Comparison of ENCODE assay signal across 22 mouse cellular contexts in genomic region chr6:141525787-141526186, GRCm38 (mm10). TPM values are rescaled to one million over a fixed set of nuclear protein-coding genes. Genes with fewer than 3 reads are reported as not detected.
"Had no signal": no experiment of that assay in that cellular context is flagged by ENCODE, and none has a peak within 500 bp of the region (broad histone marks: within the 10 kb centered on the region; RNA-seq: fewer than 3 reads in every experiment).

No protein-coding gene starts in this region.

- DNase-seq: kidney, adult 11 months; kidney, adult 9 months; kidney, postnatal 4 days; liver; liver, embryonic 13.5 days; liver, postnatal 0 days; lung, postnatal 14 days; right cerebral cortex, postnatal 4 days; spleen, adult 18-20 months; thymus, adult 2 months; thymus, postnatal 25 days had no signal

- H3K4me1 ChIP-seq: liver, embryonic 13.5 days; lung, embryonic 15.5 days; megakaryocyte, embryonic 14.5 days; neural tube, embryonic 12.5 days; stomach, embryonic 15.5 days had no signal

- H3K4me2 ChIP-seq: limb, embryonic 12.5 days; liver, embryonic 13.5 days; lung, embryonic 15.5 days; midbrain, embryonic 11.5 days; neural tube, embryonic 12.5 days; stomach, embryonic 15.5 days had no signal

- H3K9me3 ChIP-seq: limb, embryonic 12.5 days; liver, embryonic 13.5 days; lung, embryonic 15.5 days; neural tube, embryonic 12.5 days; stomach, embryonic 15.5 days had no signal

- H3K9ac ChIP-seq: limb, embryonic 12.5 days; liver, embryonic 13.5 days; liver, postnatal 0 days; lung, embryonic 15.5 days; neural tube, embryonic 12.5 days; stomach, embryonic 15.5 days had no signal

- H3K4me3 ChIP-seq: limb, embryonic 12.5 days; liver, embryonic 13.5 days; lung, embryonic 15.5 days; megakaryocyte, embryonic 14.5 days; neural tube, embryonic 12.5 days; stomach, embryonic 15.5 days had no signal

- ATAC-seq: liver, postnatal 0 days had no signal

- H3K27me3 ChIP-seq: limb, embryonic 12.5 days; liver, embryonic 13.5 days; lung, embryonic 15.5 days; megakaryocyte, embryonic 14.5 days; neural tube, embryonic 12.5 days; stomach, embryonic 15.5 days had no signal

- H3K27ac ChIP-seq: kidney, postnatal 0 days; limb, embryonic 12.5 days; liver, embryonic 13.5 days; lung, embryonic 15.5 days; macrophage; neural tube, embryonic 12.5 days; stomach, embryonic 15.5 days had no signal

- H3K36me3 ChIP-seq: limb, embryonic 12.5 days; liver, embryonic 13.5 days; lung, embryonic 15.5 days; neural tube, embryonic 12.5 days; stomach, embryonic 15.5 days had no signal

RNA-seq across cellular contexts. Expression of gene Slco1c1, which starts 1.6 kb away (rescaled TPM):
- total RNA-seq: monocyte, adult 5-6 weeks; neutrophil, adult 5-6 weeks had no signal
- polyA plus RNA-seq: liver, embryonic 13.5 days; liver, postnatal 0 days; lung, embryonic 15.5 days; macrophage; testis, adult 2 months had no signal
